Mouse (Mus musculus): Measurements from ENCODE around the gene Apoa1.

- no peak for TF ChIP-seq POLR2A (IDR thresholded peaks at IDR 0.05; ENCODE audit: borderline replicate concordance, low read depth, low read length)
- no peak for TF ChIP-seq CTCF (IDR thresholded peaks at IDR 0.05; ENCODE audit: low read depth, low read length)
Observed at GRCm38 (mm10) chr9:46216744-46217470, 11.5 kb upstream of the Apoa1 start.

Data from bone marrow macrophage, adult 2 months (primary cell).